Mouse (Mus musculus) T-helper 17 cell (primary cell): ENCODE measurements around the gene Slco3a1.
"Not testable (repeated sequence)": the region's sequence is repeated elsewhere in the genome, so short reads cannot be mapped to it uniquely, and the experiment has no call there.

Source experiments
- in situ Hi-C, 2 experiments: fragments of 300-600 bp; cut with MboI, MseI; formaldehyde crosslinking; loops; 1 replicate in 1 of 2; 2 replicates in 1 of 2; pipeline ENCODE4 v1.15.1; 2025; ENCODE audit warnings: high pct_unique_total_duplicates in 2 of 2

Gene Slco3a1

DNA sequence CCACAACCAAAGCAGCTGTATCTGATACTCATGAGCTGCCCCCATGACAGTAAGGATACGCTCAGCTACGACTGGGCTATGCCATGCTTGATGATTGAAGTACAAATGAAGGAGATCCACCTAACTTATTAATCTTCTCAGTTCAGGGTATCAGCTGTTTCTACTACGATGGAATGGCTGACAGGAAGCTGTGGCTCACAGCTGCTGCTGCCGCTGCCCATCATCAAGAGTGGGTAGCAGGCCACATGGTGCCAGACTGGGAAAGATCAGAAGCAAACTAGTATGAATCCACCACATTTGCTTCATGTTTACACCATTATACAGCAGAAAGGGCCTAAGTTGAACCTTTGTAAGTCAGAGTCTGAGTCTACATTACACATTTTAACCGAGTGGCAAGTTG lies 109.4 kb downstream of the Slco3a1 start:
- in situ Hi-C loops = no loop called here

DNA sequence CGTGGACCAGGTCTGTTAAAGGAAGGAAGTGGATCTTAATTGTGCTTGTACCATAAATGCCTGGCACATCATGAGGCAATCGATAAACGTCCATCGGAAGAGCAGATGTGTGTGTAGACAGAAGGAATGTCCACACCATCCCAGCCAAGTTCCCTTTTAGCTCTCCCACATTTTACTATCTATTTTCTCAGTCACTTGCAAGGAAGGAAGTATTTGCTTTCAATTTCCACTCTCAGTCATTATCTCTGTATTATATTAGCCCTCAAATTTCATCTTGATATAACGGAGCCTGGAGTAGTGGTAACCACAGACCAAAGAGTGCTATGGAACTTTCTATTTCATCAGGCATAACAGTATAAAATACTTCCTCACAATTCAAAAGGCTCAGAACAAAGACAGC lies 112.2 kb downstream of the Slco3a1 start:
- in situ Hi-C loops = no loop called here

DNA sequence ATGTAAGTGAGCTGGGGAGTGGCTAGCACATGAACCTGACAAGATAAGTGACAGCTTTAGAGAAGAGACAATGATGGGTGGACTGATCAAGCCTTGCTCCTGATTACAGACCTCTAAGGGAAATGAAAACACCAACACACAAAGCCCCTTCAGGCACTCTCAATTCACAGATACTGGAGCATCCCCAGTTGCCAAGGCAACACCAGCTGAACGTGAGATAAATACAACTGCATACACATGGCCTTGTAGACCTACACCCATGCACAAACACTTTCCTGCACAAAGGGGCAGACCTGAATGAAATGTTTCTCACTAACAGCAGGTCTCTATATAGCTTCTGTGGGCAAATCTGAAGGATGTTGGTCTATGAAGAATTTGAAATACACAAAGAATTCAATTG lies 117.0 kb downstream of the Slco3a1 start:
- in situ Hi-C loops = no loop called here

DNA sequence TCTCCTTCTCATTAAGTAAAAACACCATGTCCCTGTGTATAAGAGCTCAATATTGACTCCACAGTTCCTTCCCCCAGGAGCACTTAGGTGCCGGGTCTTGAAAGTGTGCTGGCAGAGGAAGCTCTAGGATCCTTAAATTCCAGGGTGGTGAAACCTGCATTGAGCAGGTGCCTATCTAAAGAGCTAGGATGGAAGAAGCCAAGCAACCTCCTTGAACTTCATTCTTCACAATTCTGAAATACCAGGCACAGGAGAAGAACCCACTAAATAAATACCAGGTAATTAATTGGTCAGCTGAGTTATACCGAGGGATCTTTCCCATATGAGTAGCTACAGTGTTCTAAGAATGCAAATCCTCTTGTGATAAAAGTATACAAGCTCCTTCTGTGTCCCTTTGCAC lies 117.9 kb downstream of the Slco3a1 start:
- in situ Hi-C loops = no loop called here

DNA sequence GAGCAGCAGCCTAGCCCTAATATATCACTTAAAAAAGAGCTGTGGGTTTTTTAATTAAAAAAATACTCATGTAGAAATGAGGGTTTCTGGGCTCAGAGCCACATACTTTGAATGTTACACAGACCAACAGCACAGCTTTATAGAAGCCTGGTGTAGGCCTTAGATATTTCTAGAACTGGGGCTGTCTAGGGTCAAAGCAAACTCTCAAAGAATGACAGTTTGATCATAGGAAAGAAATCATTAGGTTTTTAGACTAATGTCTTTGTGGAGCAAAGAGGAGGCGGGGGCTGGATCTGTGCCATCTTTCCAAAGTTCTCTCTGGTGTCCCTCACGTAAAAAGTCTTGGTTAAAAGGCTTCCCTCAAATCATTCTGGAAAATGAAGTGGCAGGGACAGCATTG lies 121.6 kb downstream of the Slco3a1 start:
- in situ Hi-C loops = no loop called here

DNA sequence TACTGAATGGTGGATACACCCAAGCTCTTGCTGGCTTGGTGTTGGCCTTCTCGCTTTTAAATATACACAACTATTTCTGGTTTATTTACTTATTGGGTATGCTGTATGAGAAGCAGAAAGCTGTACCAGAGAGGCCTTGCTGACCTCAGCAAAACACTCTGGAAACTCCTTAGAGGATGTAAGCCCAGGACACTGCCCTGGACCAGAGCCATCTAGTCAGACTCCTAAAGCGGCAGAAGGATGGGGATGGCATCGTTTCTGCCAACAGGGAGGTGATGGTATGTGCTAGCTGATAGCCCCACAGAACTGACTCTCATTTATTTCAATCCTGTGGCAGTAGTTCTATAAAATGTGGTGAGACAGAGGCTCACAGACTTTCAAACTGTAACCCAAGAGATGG lies 125.3 kb downstream of the Slco3a1 start:
- in situ Hi-C loops = no loop called here

DNA sequence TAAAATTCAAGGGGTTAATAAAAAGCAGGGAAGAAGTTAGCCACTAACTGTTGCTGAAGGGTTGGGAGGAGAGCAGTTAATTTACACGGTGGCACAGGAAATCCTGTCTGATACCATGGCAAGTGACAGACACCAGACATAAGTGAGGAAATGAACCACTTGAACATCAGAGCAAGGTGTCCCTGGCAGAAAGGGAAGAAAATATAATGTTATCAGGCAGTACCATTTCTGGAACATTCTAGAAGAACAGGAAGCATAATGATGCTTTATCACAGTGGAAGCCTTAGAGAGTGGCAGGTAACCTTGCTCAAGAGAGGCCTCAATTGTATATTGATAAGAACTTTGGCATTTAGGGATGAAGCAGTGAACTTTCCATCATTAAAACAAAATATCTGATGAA lies 127.4 kb downstream of the Slco3a1 start:
- in situ Hi-C loops = no loop called here

DNA sequence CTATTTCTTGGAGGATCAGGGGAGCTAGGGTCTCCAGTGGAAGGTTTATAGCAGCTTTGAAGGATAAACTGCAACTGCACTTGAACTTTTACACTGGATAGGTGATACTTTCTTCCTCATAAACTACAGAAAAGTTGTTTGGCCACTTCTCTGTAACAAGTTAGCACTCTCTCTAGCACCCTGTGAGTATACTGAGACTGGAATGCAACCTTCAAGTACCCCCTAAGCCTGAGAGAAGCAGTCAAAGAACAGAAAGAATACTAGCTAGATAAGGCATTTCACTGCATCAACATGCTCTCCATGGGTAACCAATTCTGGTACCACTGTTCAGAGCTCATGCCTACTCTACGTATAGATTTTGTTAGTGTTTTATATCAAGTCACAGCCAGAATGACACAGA lies 128.6 kb downstream of the Slco3a1 start:
- in situ Hi-C loops = no loop called here

DNA sequence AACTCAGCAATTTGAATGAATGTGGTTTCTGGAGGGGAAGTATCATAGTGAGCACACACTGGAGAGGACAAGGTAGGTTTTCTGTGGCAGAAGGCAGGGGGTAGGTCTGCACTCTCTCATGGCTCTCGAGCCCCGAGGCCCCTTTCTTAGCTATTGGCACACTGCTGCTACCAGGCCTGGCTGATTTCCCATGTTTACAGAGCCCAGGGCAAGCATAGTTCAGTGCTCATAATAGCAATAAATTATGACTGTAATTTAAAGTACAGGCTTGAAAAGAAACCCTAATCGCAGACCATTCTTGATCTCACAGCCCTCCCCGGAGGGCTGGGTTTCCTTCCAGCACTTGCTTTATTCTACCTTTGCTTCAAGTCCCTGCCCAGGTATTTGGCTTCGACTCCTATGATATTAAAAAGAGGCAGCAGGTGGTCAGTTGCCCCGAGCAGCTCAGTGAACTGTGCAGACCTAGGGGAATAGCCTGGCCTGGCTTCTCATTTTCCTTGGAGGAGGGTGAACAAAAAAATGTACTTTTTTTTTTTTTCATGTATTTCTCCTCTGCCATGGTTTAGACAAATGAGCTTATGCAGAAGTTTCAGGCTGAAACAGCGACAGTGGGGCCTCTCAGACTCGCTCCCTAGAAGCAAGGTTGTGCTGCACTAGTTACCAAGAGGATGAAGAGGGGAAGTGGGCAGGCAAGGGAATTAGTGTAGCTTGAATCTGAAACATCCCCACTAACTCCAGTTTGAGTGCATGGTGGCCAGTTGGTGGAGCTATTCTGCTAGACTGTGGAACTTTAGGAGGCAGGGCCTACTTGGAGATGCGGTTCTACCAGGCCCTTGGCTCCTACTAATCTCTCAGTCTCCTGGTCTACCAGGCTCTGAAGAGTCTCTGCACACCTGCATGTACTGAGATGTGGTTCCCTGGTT lies 130.4 kb downstream of the Slco3a1 start:
- in situ Hi-C loops = no loop called here

DNA sequence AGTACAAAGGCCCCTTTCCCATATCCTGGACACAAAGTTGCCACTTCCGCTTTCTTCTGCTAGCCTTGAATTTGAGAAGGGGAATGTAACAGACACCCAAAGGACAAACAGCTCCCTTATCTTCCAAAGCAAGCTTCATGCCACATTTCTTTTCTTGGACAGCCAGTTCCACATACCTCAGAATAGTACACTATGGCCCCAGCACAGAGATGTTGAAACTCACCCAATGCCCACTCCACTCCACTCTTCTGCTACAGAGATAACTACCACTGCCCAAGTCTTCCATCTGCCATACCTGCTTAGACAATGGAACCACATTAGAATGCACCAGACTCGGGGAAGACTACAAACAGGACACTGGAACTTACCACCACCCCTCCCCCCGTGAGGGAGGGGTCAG lies 131.3 kb downstream of the Slco3a1 start:
- in situ Hi-C loops = no loop called here

DNA sequence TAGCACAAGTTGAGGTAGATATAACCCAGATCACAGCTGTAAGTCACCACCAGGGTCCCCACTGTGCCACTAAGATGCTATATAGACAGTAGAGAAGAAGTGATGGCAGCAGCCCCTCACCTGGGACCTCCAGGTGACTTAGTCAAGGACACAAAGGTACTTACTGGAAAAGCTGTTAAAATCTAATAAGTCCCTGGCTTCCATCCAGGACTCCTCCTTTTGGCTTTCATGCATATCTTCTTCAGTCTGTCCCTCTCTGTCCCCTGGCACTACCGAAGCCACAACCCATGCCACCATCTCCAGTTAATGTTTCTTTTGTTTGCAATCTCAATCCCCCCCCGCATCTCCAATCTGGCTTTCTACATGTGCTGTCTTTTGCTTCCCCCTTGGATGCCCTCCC lies 131.8 kb downstream of the Slco3a1 start:
- in situ Hi-C loops = no loop called here

DNA sequence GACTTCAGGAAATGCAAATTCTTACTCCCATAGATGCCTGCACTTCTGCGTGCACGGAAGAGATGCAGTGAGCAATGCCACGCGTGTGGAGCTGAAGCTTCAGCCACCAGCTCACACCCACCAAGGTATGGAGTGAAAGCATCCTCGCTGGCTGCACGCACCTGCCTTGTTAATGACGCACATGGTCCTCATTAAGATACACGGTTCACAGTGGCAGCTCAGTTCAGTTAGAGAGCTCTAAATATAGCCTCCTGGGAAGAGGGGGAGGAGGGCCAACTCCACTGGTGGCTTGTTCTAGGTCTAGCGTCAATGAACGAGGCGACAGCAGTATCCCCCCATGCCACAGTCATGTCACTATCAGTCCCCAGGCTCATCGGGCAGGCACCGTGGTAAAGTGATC lies 132.6 kb downstream of the Slco3a1 start:
- in situ Hi-C loops = no loop called here

DNA sequence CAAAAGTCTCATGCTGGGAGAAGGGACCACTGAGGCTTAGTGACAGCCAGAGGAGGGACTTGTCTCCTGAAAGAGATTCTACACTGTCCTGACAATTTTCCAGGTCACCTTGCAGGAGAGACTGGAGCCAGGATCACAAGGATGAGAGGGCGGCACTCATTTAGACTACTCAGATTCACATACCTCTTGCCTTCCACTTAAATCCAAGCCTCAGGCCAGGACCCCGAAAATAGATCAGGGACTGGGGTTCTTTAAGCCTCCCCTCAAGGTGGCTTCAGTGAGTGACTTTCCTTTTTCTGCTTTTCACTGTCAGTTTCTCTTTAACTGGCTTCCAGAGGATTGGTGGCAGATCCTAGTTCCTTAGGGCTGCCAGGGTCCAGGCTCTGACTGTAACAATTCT lies 133.0 kb downstream of the Slco3a1 start:
- in situ Hi-C loops = no loop called here

DNA sequence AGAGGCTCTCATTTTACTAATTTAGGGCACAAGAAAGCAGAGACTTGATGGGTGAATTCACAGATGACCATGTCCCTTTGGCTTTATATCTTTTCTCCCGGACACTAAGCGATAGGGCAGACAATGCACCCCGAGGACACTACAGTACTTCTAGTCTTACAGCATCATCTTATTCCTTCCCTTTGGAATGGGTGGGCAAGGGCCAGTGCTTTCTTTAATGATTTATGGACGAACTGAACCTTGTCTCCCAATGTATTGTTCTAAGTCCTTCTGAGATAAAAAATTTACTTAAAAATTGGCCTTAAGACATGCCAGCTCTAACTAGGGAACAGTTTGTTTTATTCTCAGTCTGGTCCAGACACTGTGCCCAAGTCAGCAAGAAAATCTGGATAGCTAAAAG lies 134.9 kb downstream of the Slco3a1 start:
- in situ Hi-C loops = loop anchor here in 1 of 2 experiments (10.0 kb wide), 1 partner anchor 1255 kb away; no protein-coding TSS in a partner anchor

DNA sequence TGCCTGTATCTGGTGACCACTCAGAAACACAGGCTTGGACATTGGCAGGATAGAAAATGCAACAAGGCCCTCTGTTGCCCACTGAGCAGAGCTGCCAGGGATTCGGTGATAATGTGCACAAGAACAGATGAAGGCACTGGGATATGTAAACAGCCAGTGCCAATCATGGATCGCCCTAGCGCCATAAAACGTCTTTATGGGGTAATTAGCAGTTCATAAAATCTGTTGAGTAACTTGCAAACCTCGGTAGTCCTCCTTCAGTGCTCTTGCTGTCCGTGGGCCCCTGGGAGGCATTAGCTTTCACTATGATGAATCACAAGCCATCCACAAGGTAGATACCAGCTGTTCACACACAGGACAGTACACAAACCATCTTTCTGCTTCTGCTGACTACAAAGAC lies 137.6 kb downstream of the Slco3a1 start:
- in situ Hi-C loops = loop anchor here in 1 of 2 experiments (10.0 kb wide), 1 partner anchor 1252 kb away; no protein-coding TSS in a partner anchor

DNA sequence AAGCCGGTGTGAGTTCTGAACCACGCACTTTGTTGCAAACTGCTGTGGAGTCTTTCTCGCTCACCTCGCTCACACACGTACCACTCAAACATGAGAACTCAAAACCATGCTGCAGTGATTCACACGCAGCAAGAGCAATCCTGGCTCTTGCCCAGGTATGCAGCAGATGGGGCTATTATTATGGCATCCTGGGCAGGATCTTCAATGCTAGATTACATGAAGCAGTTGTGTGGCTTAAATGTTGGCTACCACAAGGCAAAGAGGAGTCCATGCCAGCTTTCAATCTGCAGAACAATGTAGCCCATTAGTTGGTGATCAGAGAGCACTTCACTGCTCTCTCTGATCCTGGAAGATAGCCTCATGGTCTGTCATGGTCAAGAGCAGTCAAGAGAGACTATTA lies 139.3 kb downstream of the Slco3a1 start:
- in situ Hi-C loops = loop anchor here in 1 of 2 experiments (10.0 kb wide), 1 partner anchor 1250 kb away; no protein-coding TSS in a partner anchor

DNA sequence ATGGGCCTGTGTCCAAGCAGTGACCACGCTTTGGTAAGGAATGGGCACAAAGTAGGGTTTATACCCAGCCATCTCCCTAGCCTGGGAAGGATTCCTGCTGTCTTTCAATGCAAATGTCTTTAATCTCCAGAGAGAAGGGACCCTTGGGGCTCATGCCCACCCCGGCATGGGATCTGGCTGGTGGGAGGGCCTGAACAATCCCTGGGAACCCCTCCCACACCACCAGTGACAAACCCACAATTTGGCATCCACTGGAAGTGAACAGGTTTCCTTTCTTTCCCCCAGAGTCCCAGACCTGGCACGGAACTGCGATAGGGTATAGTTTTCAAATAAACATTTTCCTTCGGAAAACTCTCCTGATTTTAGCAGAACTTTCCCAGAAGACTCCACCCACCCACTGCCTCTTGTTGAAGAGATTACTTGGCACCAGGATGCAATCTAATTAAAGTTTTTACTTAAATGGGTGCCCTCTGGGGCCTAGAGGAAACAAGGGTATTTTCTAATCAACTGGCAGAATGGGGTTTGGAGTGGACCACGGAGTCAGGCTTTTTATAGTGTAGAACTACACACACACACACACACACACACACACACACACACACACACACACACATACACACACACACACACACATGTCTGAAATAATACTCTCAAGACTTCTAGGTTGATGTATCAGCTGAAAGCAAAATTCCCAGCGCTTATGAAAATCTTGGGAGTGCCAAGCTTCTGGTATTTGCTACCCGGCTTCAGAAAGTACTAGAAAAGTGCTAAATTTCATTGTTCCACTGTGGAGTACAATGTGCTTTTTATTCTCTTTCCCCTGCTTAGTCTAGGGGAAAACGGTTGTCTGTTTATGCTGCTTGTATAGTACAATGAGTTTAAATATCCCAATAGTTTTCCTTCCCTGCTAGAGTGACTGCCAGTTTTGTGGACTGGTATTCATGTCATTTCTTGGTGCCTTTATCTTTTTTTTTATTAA lies 140.6 kb downstream of the Slco3a1 start:
- in situ Hi-C loops = loop anchor here in 1 of 2 experiments (10.0 kb wide), 1 partner anchor 1249 kb away; no protein-coding TSS in a partner anchor

DNA sequence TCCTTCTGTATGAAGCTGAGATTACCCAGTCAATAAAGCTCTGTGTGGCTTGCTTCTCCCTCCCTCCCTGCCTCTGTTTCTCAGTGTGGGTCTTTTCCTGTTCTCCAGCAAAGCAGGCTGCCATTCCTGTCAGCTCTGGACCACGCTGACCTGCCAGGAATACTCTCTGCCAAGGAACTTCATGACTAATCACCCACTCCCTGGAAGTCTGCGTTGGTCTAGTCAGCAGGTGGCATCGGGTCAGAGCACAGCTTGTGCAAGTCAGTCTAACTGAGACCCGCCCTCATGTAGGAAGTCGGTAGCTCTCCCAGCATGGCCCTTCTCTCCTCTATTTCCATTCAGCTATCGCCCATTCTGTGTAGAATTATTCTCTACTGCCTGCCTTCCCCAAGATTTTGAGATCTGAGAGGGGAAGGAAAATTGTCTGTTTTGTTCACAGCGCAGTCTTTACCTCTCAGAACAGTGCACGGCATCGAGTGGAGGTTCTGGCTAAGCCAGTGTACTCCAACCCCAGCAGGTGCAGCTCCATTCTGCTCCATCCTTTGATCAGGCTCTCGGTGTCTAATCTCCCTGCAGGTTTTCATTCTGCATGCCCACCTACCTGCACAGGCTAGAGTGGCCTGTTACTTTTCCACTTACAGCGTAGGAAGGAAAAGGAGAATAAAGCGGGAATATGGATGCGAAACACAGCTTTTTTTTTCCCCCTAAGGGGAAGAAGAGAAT lies 145.8 kb downstream of the Slco3a1 start:
- in situ Hi-C loops = no loop called here

DNA sequence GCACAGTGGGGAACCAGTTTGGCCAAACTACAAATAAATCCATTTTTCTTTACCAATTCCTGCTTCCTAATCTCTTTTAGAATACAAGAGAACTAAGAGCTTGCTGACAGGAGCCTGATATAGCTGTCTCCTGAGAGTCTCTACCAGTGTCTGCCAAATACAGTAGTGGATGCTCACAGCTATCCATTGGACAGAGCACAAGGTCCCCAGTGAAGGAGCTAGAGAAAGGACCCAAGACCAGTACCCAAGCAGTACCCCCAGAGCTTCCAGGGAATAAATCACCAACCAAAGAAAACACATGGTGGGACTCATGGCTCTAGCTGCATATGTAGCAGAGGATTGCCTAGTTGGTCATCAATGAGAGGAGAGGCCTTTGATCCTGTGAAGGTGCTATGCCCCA lies 146.7 kb downstream of the Slco3a1 start:
- in situ Hi-C loops = not testable (repeated sequence)

DNA sequence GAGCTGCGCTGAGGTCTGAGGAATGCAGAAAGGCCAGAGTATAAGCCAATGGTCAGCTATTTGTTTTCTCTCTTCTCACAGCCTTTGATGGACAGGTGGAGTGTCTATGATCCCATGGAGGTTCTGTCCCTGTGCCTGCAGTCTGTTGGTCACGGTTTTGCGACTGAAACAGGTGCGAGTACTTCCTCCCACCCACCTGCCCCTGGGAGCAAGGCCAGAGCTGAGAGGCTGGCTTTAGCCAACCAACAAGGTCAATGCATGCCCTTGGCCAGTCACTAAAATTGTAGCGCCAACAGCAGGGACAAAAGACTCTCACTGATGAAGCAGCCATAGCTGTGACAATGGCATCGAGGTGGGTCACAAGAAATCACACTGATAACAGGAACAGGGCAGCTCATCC lies 154.9 kb downstream of the Slco3a1 start:
- in situ Hi-C loops = no loop called here

DNA sequence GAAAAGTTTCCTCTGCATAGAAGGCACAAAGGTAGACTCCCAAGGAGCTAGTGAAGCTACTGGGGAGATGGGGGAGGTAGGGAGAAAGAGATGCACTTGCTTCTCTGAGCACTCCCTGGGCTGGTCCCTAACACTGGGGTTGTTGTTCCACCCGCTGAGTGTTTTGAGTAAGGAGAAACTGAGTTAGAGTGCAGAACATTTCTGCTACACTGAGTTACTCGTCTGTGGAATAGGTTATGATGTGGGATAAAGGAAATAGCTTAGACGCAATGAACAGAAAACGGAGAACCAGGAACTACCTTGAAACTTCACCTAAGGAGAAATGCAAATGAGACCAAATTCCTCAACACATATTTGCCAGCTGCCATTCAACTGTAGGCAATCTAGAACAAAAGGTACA lies 155.4 kb downstream of the Slco3a1 start:
- in situ Hi-C loops = no loop called here
